ENCODE assay signal across 8 mouse cellular contexts in genomic region chr16:30397127-30398057, GRCm38 (mm10). TPM values are rescaled to one million over a fixed set of nuclear protein-coding genes. Genes with fewer than 3 reads are reported as not detected.
A peak's percentile ranks its signal among the peaks of the same experiment; 100 is the strongest.
DNase-seq lines count a peak whose midpoint lies in the region; ATAC-seq and TF ChIP-seq lines count a peak whose summit lies in the region.

No protein-coding gene starts in this region.

- peaks cover 8% of the 10 kb centered on the region; the same call in 1 of the 2 replicates for H3K4me1 ChIP-seq in embryonic fibroblast, embryonic 13.5 days (ENCODE audit: control insufficient read depth, insufficient read depth, low read length)
- no peaks in the 10 kb centered on the region for H3K4me1 ChIP-seq in midbrain, embryonic 13.5 days (replicated peaks)

- 60% methylated on average over 15 of the region's 15 CpGs for WGBS in midbrain, embryonic 13.5 days

- no peak overlapping the region for H3K9ac ChIP-seq in midbrain, embryonic 13.5 days (replicated peaks)

- ATAC-seq in midbrain, embryonic 13.5 days: no peak

- no peak for TF ChIP-seq CTCF in embryonic fibroblast, embryonic 13.5 days (IDR thresholded peaks at IDR 0.05; ENCODE audit: borderline replicate concordance, insufficient read depth, low read length)

- H3K9me3 ChIP-seq in midbrain, embryonic 13.5 days: 0 out of 2 replicates have a peak, but pooled peaks cover 7% of the 10 kb centered on the region

- no peaks in the 10 kb centered on the region for H3K36me3 ChIP-seq in midbrain, embryonic 13.5 days

- no peak overlapping the region for H3K4me3 ChIP-seq in embryonic fibroblast, embryonic 13.5 days (ENCODE audit: insufficient read depth, low read length)
- no peak overlapping the region for H3K4me3 ChIP-seq in midbrain, embryonic 13.5 days (replicated peaks)

- DNase-seq in adrenal gland, adult (ENCODE audit: inconsistent age in 2 of 2, low spot score in 1 of 2): peak; percentile 36 to 79
- DNase-seq in adrenal gland, postnatal 4 days (ENCODE audit: low spot score in 2 of 2): no peak
- peak; percentile 83 for DNase-seq in kidney, adult 9 months
- peak; percentile 23 to 35 for DNase-seq in lung, postnatal 4 days
- DNase-seq in right cerebral cortex, postnatal 10 days (ENCODE audit: low spot score in 2 of 2): no peak
- no peak for DNase-seq in frontal cortex, adult 2 months (ENCODE audit: extremely low spot score in 1 of 2, low spot score in 1 of 2)

- peak overlapping the region; percentile 2; the same call in 1 of the 2 replicates for H3K27ac ChIP-seq in embryonic fibroblast, embryonic 13.5 days (ENCODE audit: insufficient read depth, low read length)
- H3K27ac ChIP-seq in midbrain, embryonic 13.5 days: no peak overlapping the region

- TF ChIP-seq POLR2A in embryonic fibroblast, embryonic 13.5 days (IDR thresholded peaks at IDR 0.05; ENCODE audit: low read depth, low read length): no peak

- H3K27me3 ChIP-seq in midbrain, embryonic 13.5 days: no peaks in the 10 kb centered on the region

- H3K4me2 ChIP-seq in midbrain, embryonic 13.5 days (replicated peaks): no peak overlapping the region

RNA-seq across cellular contexts. Expression of gene Atp13a3, which starts 8.4 kb away (rescaled TPM):
- 10 to 100 TPM; 59.8 to 65.4 TPM for total RNA-seq in adrenal gland, postnatal 4 days (2021)
- polyA plus RNA-seq in embryonic fibroblast, embryonic 13.5 days (2011; ENCODE audit: insufficient read length, low read depth, missing spikeins): 103 and 135 TPM in 2 replicates
- 6.8 and 7.0 TPM in 2 replicates for polyA plus RNA-seq in midbrain, embryonic 13.5 days (2015; fragmentation: Nextera tagmentation; extraction: Ambion mirVana)
- 26.9 and 29.3 TPM in 2 replicates for polyA plus RNA-seq in frontal cortex, adult 2 months (2012; rRNA removed)

Comparison
In these comparisons a context has a peak if more than half of its experiments do, and no peak if none do; other contexts are left out.
1. DNase-seq: peak in adrenal gland, adult (2 of 2), kidney, adult 9 months (single experiment) and lung, postnatal 4 days (2 of 2); none in adrenal gland, postnatal 4 days (0 of 2), right cerebral cortex, postnatal 10 days (0 of 2) and frontal cortex, adult 2 months (0 of 2).